Mouse (Mus musculus) midbrain, embryonic 16.5 days (tissue): Measurements from ENCODE around the gene Gnat3. TPM values are rescaled to one million over a fixed set of nuclear protein-coding genes. Genes with fewer than 3 reads are reported as not detected.

ENCODE experiments used
- ATAC-seq: fragments of 200-750 bp; cut with Nextera tagmentation; 2 replicates; pipeline ENCODE4 v1.8.0; 2017; ENCODE audit warnings: moderate TSS enrichment
- H3K27ac ChIP-seq: fragments of 300-500 bp; sonication (generic); 2 replicates; pipeline ENCODE4 v1.5.1; 2014; ENCODE audit warnings: mild to moderate bottlenecking, low read length, mixed read lengths
- H3K27me3 ChIP-seq: fragments of 300-500 bp; sonication (generic); 2 replicates; pipeline ENCODE4 v1.6.1; 2014; ENCODE audit warnings: low read depth, low read length, mixed read lengths; ENCODE audit not compliant: control insufficient read depth, insufficient read depth
- H3K36me3 ChIP-seq: fragments of 300-500 bp; sonication (generic); 2 replicates; pipeline ENCODE4 v1.6.1; 2014; ENCODE audit warnings: mild to moderate bottlenecking, low read length, moderate library complexity, mixed read lengths; ENCODE audit not compliant: control insufficient read depth, insufficient read depth
- H3K4me1 ChIP-seq: fragments of 300-500 bp; sonication (generic); 2 replicates; pipeline ENCODE4 v1.6.1; 2014; ENCODE audit warnings: mild to moderate bottlenecking, low read length, mixed read lengths; ENCODE audit not compliant: control insufficient read depth, insufficient read depth
- H3K4me2 ChIP-seq: fragments of 300-500 bp; sonication (generic); 2 replicates; pipeline ENCODE4 v1.6.1; 2014; ENCODE audit warnings: mild to moderate bottlenecking, low read length, mixed read lengths
- H3K4me3 ChIP-seq: fragments of 300-500 bp; sonication (generic); 2 replicates; pipeline ENCODE4 v1.5.1; 2014; ENCODE audit warnings: low read depth, mild to moderate bottlenecking, low read length, moderate library complexity, mixed read lengths
- H3K9ac ChIP-seq: fragments of 300-500 bp; sonication (generic); 2 replicates; pipeline ENCODE4 v1.6.1; 2014; ENCODE audit warnings: low read depth, low read length, mixed read lengths
- H3K9me3 ChIP-seq: fragments of 300-500 bp; sonication (generic); replicated peaks from 2 replicates; pipeline ENCODE4 v1.6.1; 2014; ENCODE audit warnings: mild to moderate bottlenecking, low read length, mixed read lengths; ENCODE audit not compliant: control insufficient read depth, poor library complexity, severe bottlenecking
- WGBS: fragments of 180-500 bp; shearing (Covaris S2); extraction: QIAGEN DNeasy Blood & Tissue Kit; methylation state at CpG from one replicate; pipeline ENCODE4 v1.1.7; 2014; 5-methylcytosine and 5-hydroxymethylcytosine counted together
- polyA plus RNA-seq: library from polyadenylated mRNA; unstranded; fragments of >200 nt; fragmentation: Nextera tagmentation; extraction: Ambion mirVana; gene quantifications from 2 replicates; pipeline ENCODE4 v1.2.1, GENCODE M21; 2015

Gene Gnat3
- polyA plus RNA-seq, 1 experiment from 2014 or later: not detected

- ATAC-seq: no peak
- Histone ChIP-seq H3K27ac (no peak overlapping the region), H3K4me1 (no peaks in the 10 kb centered on the region), H3K36me3 (no peaks in the 10 kb centered on the region), H3K4me3 (no peak overlapping the region), H3K27me3 (no peaks in the 10 kb centered on the region), H3K9ac (no peak overlapping the region), H3K4me2 (no peak overlapping the region), H3K9me3 (no peaks in the 10 kb centered on the region)
- 85% methylated on average over 1 of the region's 1 CpGs for WGBS
Measured at GRCm38 (mm10) chr5:17956468-17956867, 5.9 kb upstream of the Gnat3 start.

- no peaks in the 10 kb centered on the region for H3K4me1 ChIP-seq
- no peak overlapping the region for H3K4me3 ChIP-seq
- no peaks in the 10 kb centered on the region for H3K36me3 ChIP-seq
- no peak overlapping the region for H3K27ac ChIP-seq
- H3K9me3 ChIP-seq: no peaks in the 10 kb centered on the region
- H3K27me3 ChIP-seq: no peaks in the 10 kb centered on the region
- no peak overlapping the region for H3K4me2 ChIP-seq
- no peak for ATAC-seq
- H3K9ac ChIP-seq: no peak overlapping the region
- WGBS: 81% methylated on average over 13 of the region's 13 CpGs
Measured at GRCm38 (mm10) chr5:17969704-17970390, 7.5 kb downstream of the Gnat3 start.

- H3K36me3 ChIP-seq: no peaks in the 10 kb centered on the region
- H3K27me3 ChIP-seq: no peaks in the 10 kb centered on the region
- H3K9ac ChIP-seq: no peak overlapping the region
- 88% methylated on average over 3 of the region's 3 CpGs for WGBS
- no peak overlapping the region for H3K27ac ChIP-seq
- no peaks in the 10 kb centered on the region for H3K4me1 ChIP-seq
- no peak overlapping the region for H3K4me2 ChIP-seq
- H3K9me3 ChIP-seq: no peaks in the 10 kb centered on the region
- H3K4me3 ChIP-seq: no peak overlapping the region
- ATAC-seq: no peak
Measured at GRCm38 (mm10) chr5:17970391-17970730, 8.0 kb downstream of the Gnat3 start.

GRCm38 (mm10) chr5:17980501-17981121 lies 18.3 kb downstream of the Gnat3 start:
- H3K4me2 ChIP-seq: no peak overlapping the region
- H3K36me3 ChIP-seq: no peaks in the 10 kb centered on the region
- no peak overlapping the region for H3K4me3 ChIP-seq
- H3K27me3 ChIP-seq: no peaks in the 10 kb centered on the region
- H3K27ac ChIP-seq: no peak overlapping the region
- ATAC-seq: no peak
- H3K4me1 ChIP-seq: no peaks in the 10 kb centered on the region
- no peak overlapping the region for H3K9ac ChIP-seq
- WGBS: 85% methylated on average over 5 of the region's 5 CpGs
- no peaks in the 10 kb centered on the region for H3K9me3 ChIP-seq

- Histone ChIP-seq H3K9me3 (no peaks in the 10 kb centered on the region), H3K27ac (no peak overlapping the region), H3K4me2 (no peak overlapping the region), H3K27me3 (no peaks in the 10 kb centered on the region), H3K4me1 (no peaks in the 10 kb centered on the region), H3K36me3 (no peaks in the 10 kb centered on the region), H3K4me3 (no peak overlapping the region), H3K9ac (no peak overlapping the region)
- no peak for ATAC-seq
- 76% methylated on average over 4 of the region's 4 CpGs for WGBS
Measured at GRCm38 (mm10) chr5:17982770-17983169, 20.4 kb downstream of the Gnat3 start.

GRCm38 (mm10) chr5:17984522-17984921 lies 22.2 kb downstream of the Gnat3 start:
- H3K27me3 ChIP-seq: no peaks in the 10 kb centered on the region
- H3K4me3 ChIP-seq: no peak overlapping the region
- H3K9me3 ChIP-seq: no peaks in the 10 kb centered on the region
- no peak for ATAC-seq
- no peaks in the 10 kb centered on the region for H3K4me1 ChIP-seq
- no peak overlapping the region for H3K9ac ChIP-seq
- no peak overlapping the region for H3K27ac ChIP-seq
- WGBS: 87% methylated on average over 3 of the region's 3 CpGs
- H3K36me3 ChIP-seq: no peaks in the 10 kb centered on the region
- no peak overlapping the region for H3K4me2 ChIP-seq

- Histone ChIP-seq H3K36me3 (no peaks in the 10 kb centered on the region), H3K4me2 (no peak overlapping the region), H3K9me3 (no peaks in the 10 kb centered on the region), H3K9ac (no peak overlapping the region), H3K4me3 (no peak overlapping the region), H3K27me3 (no peaks in the 10 kb centered on the region), H3K4me1 (no peaks in the 10 kb centered on the region), H3K27ac (no peak overlapping the region)
- 53% methylated on average over 3 of the region's 3 CpGs for WGBS
- no peak for ATAC-seq
Measured at GRCm38 (mm10) chr5:17986611-17987010, 24.3 kb downstream of the Gnat3 start.

GRCm38 (mm10) chr5:17990618-17991017 lies 28.3 kb downstream of the Gnat3 start:
- Histone ChIP-seq H3K36me3 (no peaks in the 10 kb centered on the region), H3K4me2 (no peak overlapping the region), H3K4me3 (no peak overlapping the region), H3K4me1 (no peaks in the 10 kb centered on the region), H3K27me3 (no peaks in the 10 kb centered on the region), H3K9ac (no peak overlapping the region), H3K27ac (no peak overlapping the region), H3K9me3 (no peaks in the 10 kb centered on the region)
- WGBS: 89% methylated on average over 6 of the region's 6 CpGs
- ATAC-seq: no peak

- no peaks in the 10 kb centered on the region for H3K36me3 ChIP-seq
- no peaks in the 10 kb centered on the region for H3K9me3 ChIP-seq
- H3K27ac ChIP-seq: no peak overlapping the region
- H3K4me1 ChIP-seq: no peaks in the 10 kb centered on the region
- no peak overlapping the region for H3K9ac ChIP-seq
- no peak overlapping the region for H3K4me2 ChIP-seq
- WGBS: 70% methylated on average over 2 of the region's 2 CpGs
- H3K4me3 ChIP-seq: no peak overlapping the region
- no peak for ATAC-seq
- H3K27me3 ChIP-seq: no peaks in the 10 kb centered on the region
Measured at GRCm38 (mm10) chr5:17999570-17999969, 37.2 kb downstream of the Gnat3 start.
